Mouse (Mus musculus): ENCODE data around the gene Nucb2. TPM values are rescaled to one million over a fixed set of nuclear protein-coding genes. Genes with fewer than 3 reads are reported as not detected.

The Nucb2 gene
- 28.2 and 33.8 TPM in 2 replicates for polyA plus RNA-seq (2021; fragmentation: Nextera tagmentation)
- long read RNA-seq, experiment 1, partial matches to known transcripts: 2 of 6 reads
- long read RNA-seq, experiment 1, other reads (novel, unspliced or antisense): 2 of 6 reads
- long read RNA-seq, experiment 2, transcript Nucb2-201 (14 exons, 1,685 nt): major isoform, 47 of 67 reads
- long read RNA-seq, experiment 2, partial matches to known transcripts: 4 of 67 reads
- long read RNA-seq, experiment 2, other reads (novel, unspliced or antisense): 15 of 67 reads

DNA sequence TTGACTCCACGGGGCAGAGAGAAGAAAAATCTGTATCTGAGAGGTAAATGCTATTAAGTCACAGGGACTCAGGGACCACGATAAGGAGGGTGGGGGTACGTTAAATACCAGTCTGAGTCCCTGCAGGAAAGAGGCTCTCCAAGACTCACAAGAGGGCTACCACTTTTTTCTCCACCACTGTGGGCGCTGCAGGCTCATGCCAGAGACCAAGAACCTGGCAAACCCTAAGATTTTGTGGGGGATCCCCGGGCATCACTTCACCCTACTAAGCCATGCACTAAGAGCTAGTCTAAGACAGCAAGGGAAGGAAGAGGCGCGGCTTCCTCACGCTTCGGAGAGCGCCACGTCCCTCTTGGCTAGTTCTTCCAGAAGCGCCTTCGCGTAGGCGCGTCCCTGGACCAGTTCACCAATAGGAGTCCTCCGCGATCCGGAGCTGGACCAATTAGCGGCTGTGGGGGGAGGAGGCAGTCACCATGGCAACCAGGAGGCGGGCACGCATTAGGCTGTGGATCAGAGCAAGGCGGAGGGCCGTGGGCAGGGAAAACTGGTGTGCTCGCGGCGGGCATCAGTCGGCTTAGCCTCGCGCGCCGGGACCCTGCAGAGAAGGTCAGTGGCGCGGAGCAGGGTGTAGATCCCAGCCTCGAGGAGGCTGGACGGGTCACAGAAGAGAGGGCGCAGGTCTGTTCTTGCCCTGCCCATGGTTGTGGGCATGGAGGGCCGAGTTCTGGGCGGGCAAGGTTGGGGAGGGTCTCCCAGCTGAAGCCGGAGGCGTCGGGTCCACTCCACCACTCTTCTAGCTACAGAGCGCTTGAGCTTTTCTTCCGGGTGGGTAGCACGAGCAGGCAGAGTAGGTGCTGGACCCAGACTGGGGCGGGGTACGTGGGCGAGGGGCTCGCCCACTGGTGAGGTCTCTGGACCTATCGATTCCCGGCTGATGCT, at the start of gene Nucb2:
TSS of gene Nucb2 (plus strand) at position 491 of the 939 bp plus-strand sequence.

Other genes starting within 250 kb of the Nucb2 start
- 2.6 TPM in 2 replicates for gene Plekha7, start 196.0 kb upstream of the Nucb2 start, polyA plus RNA-seq (2021; fragmentation: Nextera tagmentation)
- 1,838 and 2,051 TPM in 2 replicates for gene Rps13, start 170.2 kb upstream of the Nucb2 start, polyA plus RNA-seq (2021; fragmentation: Nextera tagmentation)
- 2.7 and 2.9 TPM in 2 replicates for gene Pik3c2a, start 60.9 kb upstream of the Nucb2 start, polyA plus RNA-seq (2021; fragmentation: Nextera tagmentation)

All from layer of hippocampus, adult 6 months (tissue).